Comparison of ENCODE assay signal across 8 mouse cellular contexts in the genomic region with DNA sequence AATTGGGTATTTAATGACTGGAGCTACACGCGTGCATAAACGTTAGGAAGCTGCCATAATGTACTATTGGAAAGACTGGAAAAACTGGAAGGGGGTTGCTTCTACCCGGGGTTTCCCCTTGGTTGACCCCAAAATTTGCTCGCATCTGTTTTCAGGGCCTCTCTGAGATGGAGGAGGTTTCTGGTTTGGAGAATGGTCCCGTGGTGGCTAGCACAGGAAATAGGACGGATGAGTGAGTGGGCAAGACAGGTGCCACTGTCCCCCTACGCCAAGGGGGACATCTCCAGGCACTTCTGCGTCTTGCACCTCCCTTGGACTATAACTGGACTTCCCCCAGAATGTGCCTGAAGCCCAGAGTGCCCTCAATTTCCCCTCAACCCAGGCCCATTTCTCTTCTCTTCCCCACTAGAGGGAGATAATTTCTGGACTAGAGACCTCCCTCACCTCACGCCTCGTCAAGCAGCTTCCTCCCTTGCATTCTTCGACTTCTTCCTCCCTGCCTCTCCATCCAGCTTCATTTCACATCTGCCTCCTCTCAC. TPM values are rescaled to one million over a fixed set of nuclear protein-coding genes. Genes with fewer than 3 reads are reported as not detected.
DNase-seq lines count a peak whose midpoint lies in the region; ATAC-seq and TF ChIP-seq lines count a peak whose summit lies in the region.

No protein-coding gene starts in this region.

- DNase-seq in heart, postnatal 4 days, result no peak
- no peak for DNase-seq in hindbrain, embryonic 11.5 days (ENCODE audit: low spot score)
- DNase-seq in midbrain, embryonic 10.5 days (ENCODE audit: low spot score), result no peak
- no peak for DNase-seq in MN1 (ENCODE audit: low spot score)
- no peak for DNase-seq in frontal cortex, postnatal 25 days (ENCODE audit: low spot score in 2 of 2)
- no peak for DNase-seq in cerebellum, postnatal 25 days

- WGBS in heart, embryonic 16.5 days, result 27% methylated on average over 12 of the region's 12 CpGs
- 18% methylated on average over 12 of the region's 12 CpGs for WGBS in bone marrow, adult 2 months
- 38% methylated on average over 12 of the region's 12 CpGs for WGBS in hindbrain, embryonic 11.5 days
- 38% methylated on average over 12 of the region's 12 CpGs for WGBS in midbrain, embryonic 10.5 days

- H3K4me3 ChIP-seq in heart, embryonic 16.5 days (ENCODE audit: low read length), result peak overlapping the region; percentile 77
- peak overlapping the region; percentile 82 for H3K4me3 ChIP-seq in bone marrow, adult 2 months (replicated peaks; ENCODE audit: control insufficient read depth, low read depth, low read length)
- H3K4me3 ChIP-seq in hindbrain, embryonic 11.5 days (ENCODE audit: low read depth, low read length), result peak overlapping the region; percentile 53
- peak overlapping the region; percentile 59 for H3K4me3 ChIP-seq in midbrain, embryonic 10.5 days

- H3K4me1 ChIP-seq in heart, embryonic 16.5 days (ENCODE audit: control insufficient read depth, insufficient read depth, low read length), result peaks cover 27% of the 10 kb centered on the region
- H3K4me1 ChIP-seq in bone marrow, adult 2 months (ENCODE audit: control insufficient read depth, insufficient read depth, low read length), result peaks cover 1% of the 10 kb centered on the region; the same call in 1 of the 2 replicates
- peaks cover 16% of the 10 kb centered on the region for H3K4me1 ChIP-seq in hindbrain, embryonic 11.5 days (replicated peaks; ENCODE audit: control insufficient read depth, insufficient read depth, low read length)
- peaks cover 85% of the 10 kb centered on the region for H3K4me1 ChIP-seq in midbrain, embryonic 10.5 days

- peak overlapping the region; percentile 92 for H3K9ac ChIP-seq in heart, embryonic 16.5 days (ENCODE audit: low read length)
- peak overlapping the region; percentile 92 for H3K9ac ChIP-seq in hindbrain, embryonic 11.5 days (ENCODE audit: low read depth, low read length)

- peak overlapping the region; percentile 68 for H3K4me2 ChIP-seq in heart, embryonic 16.5 days (ENCODE audit: low read depth, low read length)
- peak overlapping the region; percentile 60 for H3K4me2 ChIP-seq in hindbrain, embryonic 11.5 days (replicated peaks; ENCODE audit: low read depth, low read length)

- H3K27ac ChIP-seq in heart, embryonic 16.5 days (ENCODE audit: low read length), result peak overlapping the region; percentile 100
- peak overlapping the region; percentile 93 for H3K27ac ChIP-seq in bone marrow, adult 2 months (ENCODE audit: control insufficient read depth, insufficient read depth, low read depth, low read length, poor library complexity)
- H3K27ac ChIP-seq in hindbrain, embryonic 11.5 days (ENCODE audit: low read depth, low read length), result peak overlapping the region; percentile 97
- peak overlapping the region; percentile 98 for H3K27ac ChIP-seq in midbrain, embryonic 10.5 days (replicated peaks)

- peak; percentile 0; the same call in 1 of the 2 replicates for ATAC-seq in heart, embryonic 16.5 days (replicated peaks; ENCODE audit: extremely low read depth, insufficient read depth, low FRiP score)
- no peak for ATAC-seq in hindbrain, embryonic 11.5 days (ENCODE audit: low FRiP score)

- no peak for TF ChIP-seq POLR2A in bone marrow, adult 2 months (IDR thresholded peaks at IDR 0.05; ENCODE audit: borderline replicate concordance, control insufficient read depth, low read depth, low read length)

- TF ChIP-seq CTCF in bone marrow, adult 2 months (IDR thresholded peaks at IDR 0.05; ENCODE audit: control insufficient read depth, insufficient read depth, low read length), result peak; percentile 52

- no peaks in the 10 kb centered on the region for H3K9me3 ChIP-seq in heart, embryonic 16.5 days (replicated peaks; ENCODE audit: control insufficient read depth, low read length)
- H3K9me3 ChIP-seq in hindbrain, embryonic 11.5 days (ENCODE audit: control insufficient read depth, low read length), result no peaks in the 10 kb centered on the region
- H3K9me3 ChIP-seq in midbrain, embryonic 10.5 days (replicated peaks), result no peaks in the 10 kb centered on the region

- H3K36me3 ChIP-seq in heart, embryonic 16.5 days (ENCODE audit: control insufficient read depth, insufficient read depth), result no peaks in the 10 kb centered on the region
- no peaks in the 10 kb centered on the region for H3K36me3 ChIP-seq in hindbrain, embryonic 11.5 days (ENCODE audit: control insufficient read depth, insufficient read depth, low read length)
- H3K36me3 ChIP-seq in midbrain, embryonic 10.5 days, result peaks cover 4% of the 10 kb centered on the region; the same call in 1 of the 2 replicates

- H3K27me3 ChIP-seq in heart, embryonic 16.5 days (ENCODE audit: control insufficient read depth, insufficient read depth, low read length), result no peaks in the 10 kb centered on the region
- H3K27me3 ChIP-seq in hindbrain, embryonic 11.5 days (ENCODE audit: control insufficient read depth, insufficient read depth, low read length), result no peaks in the 10 kb centered on the region
- no peaks in the 10 kb centered on the region for H3K27me3 ChIP-seq in midbrain, embryonic 10.5 days (ENCODE audit: low read depth, poor library complexity, severe bottlenecking)

RNA-seq across cellular contexts. Expression of a gene that starts 1.4 kb away (rescaled TPM):
- 18.7 and 19.7 TPM in 2 replicates for polyA plus RNA-seq in heart, embryonic 16.5 days (2015; fragmentation: Nextera tagmentation; extraction: Ambion mirVana)
- total RNA-seq in heart, postnatal 4 days (2021), result 10 to 100 TPM; 37.5 to 42.0 TPM
- polyA plus RNA-seq in bone marrow, adult 2 months (2011; ENCODE audit: insufficient read depth, insufficient read length, low replicate concordance, missing spikeins), result 16.1 and 25.9 TPM in 2 replicates
- polyA plus RNA-seq in hindbrain, embryonic 11.5 days (2014; fragmentation: Nextera tagmentation; extraction: Ambion mirVana), result 55.3 and 67.1 TPM in 2 replicates
- polyA plus RNA-seq in midbrain, embryonic 10.5 days (2016; fragmentation: Nextera tagmentation; extraction: Ambion mirVana), result 89.4 and 96.6 TPM in 2 replicates

RNA-seq across cellular contexts. Expression of a gene that starts 3.7 kb away (rescaled TPM):
- 0.67 and 1.3 TPM in 2 replicates for polyA plus RNA-seq in heart, embryonic 16.5 days (2015; fragmentation: Nextera tagmentation; extraction: Ambion mirVana)
- 1 to 10 TPM; 1.4 to 1.8 TPM for total RNA-seq in heart, postnatal 4 days (2021)
- polyA plus RNA-seq in bone marrow, adult 2 months (2011; ENCODE audit: insufficient read depth, insufficient read length, low replicate concordance, missing spikeins), result not detected in 2 replicates
- 0.50 and 1.6 TPM in 2 replicates for polyA plus RNA-seq in hindbrain, embryonic 11.5 days (2014; fragmentation: Nextera tagmentation; extraction: Ambion mirVana)
- polyA plus RNA-seq in midbrain, embryonic 10.5 days (2016; fragmentation: Nextera tagmentation; extraction: Ambion mirVana), result 0.67 and 1.2 TPM in 2 replicates

RNA-seq across cellular contexts. Expression of a gene that starts 23.1 kb away (rescaled TPM):
- polyA plus RNA-seq in heart, embryonic 16.5 days (2015; fragmentation: Nextera tagmentation; extraction: Ambion mirVana), result not detected in 2 replicates
- not detected for total RNA-seq in heart, postnatal 4 days (2021)
- polyA plus RNA-seq in bone marrow, adult 2 months (2011; ENCODE audit: insufficient read depth, insufficient read length, low replicate concordance, missing spikeins), result not detected in 2 replicates
- not detected in 2 replicates for polyA plus RNA-seq in hindbrain, embryonic 11.5 days (2014; fragmentation: Nextera tagmentation; extraction: Ambion mirVana)
- polyA plus RNA-seq in midbrain, embryonic 10.5 days (2016; fragmentation: Nextera tagmentation; extraction: Ambion mirVana), result not detected in 2 replicates

RNA-seq across cellular contexts. Expression of a gene that starts 34.6 kb away (rescaled TPM):
- 45.8 and 65.1 TPM in 2 replicates for polyA plus RNA-seq in heart, embryonic 16.5 days (2015; fragmentation: Nextera tagmentation; extraction: Ambion mirVana)
- total RNA-seq in heart, postnatal 4 days (2021), result 10 to 100 TPM; 64.6 to 65.6 TPM
- 21.3 and 23.7 TPM in 2 replicates for polyA plus RNA-seq in bone marrow, adult 2 months (2011; ENCODE audit: insufficient read depth, insufficient read length, low replicate concordance, missing spikeins)
- 58.5 and 58.8 TPM in 2 replicates for polyA plus RNA-seq in hindbrain, embryonic 11.5 days (2014; fragmentation: Nextera tagmentation; extraction: Ambion mirVana)
- polyA plus RNA-seq in midbrain, embryonic 10.5 days (2016; fragmentation: Nextera tagmentation; extraction: Ambion mirVana), result 85.4 and 99.8 TPM in 2 replicates
